Comparison of ENCODE assay signal across 7 mouse cellular contexts in genomic region chr13:73626745-73627549, GRCm38 (mm10). TPM values are rescaled to one million over a fixed set of nuclear protein-coding genes. Genes with fewer than 3 reads are reported as not detected.
DNase-seq lines count a peak whose midpoint lies in the region; ATAC-seq and TF ChIP-seq lines count a peak whose summit lies in the region.

Gene Tert (plus strand): TSS chr13:73626911.

- intact Hi-C loops in left cerebral cortex, postnatal 4 days (cut with DNase I) = no loop called here

- H3K27me3 ChIP-seq in forebrain, embryonic 16.5 days (replicated peaks; ENCODE audit: control insufficient read depth, insufficient read depth, low read length) = no peaks in the 10 kb centered on the region
- H3K27me3 ChIP-seq in hindbrain, postnatal 0 days (ENCODE audit: insufficient read depth, low read length) = no peaks in the 10 kb centered on the region
- peaks cover 11% of the 10 kb centered on the region for H3K27me3 ChIP-seq in midbrain, embryonic 10.5 days (ENCODE audit: low read depth, poor library complexity, severe bottlenecking)
- no peaks in the 10 kb centered on the region for H3K27me3 ChIP-seq in small intestine, adult 2 months (ENCODE audit: control insufficient read depth, insufficient read depth, low read length)

- ATAC-seq in forebrain, embryonic 16.5 days = peak; percentile 88
- ATAC-seq in hindbrain, postnatal 0 days = peak; percentile 87

- H3K36me3 ChIP-seq in forebrain, embryonic 16.5 days (ENCODE audit: control insufficient read depth, insufficient read depth) = no peaks in the 10 kb centered on the region
- H3K36me3 ChIP-seq in hindbrain, postnatal 0 days (ENCODE audit: insufficient read depth, low read length) = peaks cover 9% of the 10 kb centered on the region; the same call in 1 of the 2 replicates
- H3K36me3 ChIP-seq in midbrain, embryonic 10.5 days = peaks cover 4% of the 10 kb centered on the region
- H3K36me3 ChIP-seq in small intestine, adult 2 months (ENCODE audit: control insufficient read depth, insufficient read depth, low read length) = peaks cover 4% of the 10 kb centered on the region

- peak; percentile 19; the same call in 1 of the 2 replicates for TF ChIP-seq POLR2A in small intestine, adult 2 months (IDR thresholded peaks at IDR 0.05; ENCODE audit: low read depth, low read length)

- WGBS in forebrain, embryonic 16.5 days = 8% methylated on average over 47 of the region's 47 CpGs
- WGBS in hindbrain, postnatal 0 days = 8% methylated on average over 47 of the region's 47 CpGs
- WGBS in midbrain, embryonic 10.5 days = 11% methylated on average over 47 of the region's 47 CpGs
- WGBS in small intestine, adult 2 months = 9% methylated on average over 47 of the region's 47 CpGs

- H3K9me3 ChIP-seq in forebrain, embryonic 16.5 days (ENCODE audit: control insufficient read depth, low read length) = no peaks in the 10 kb centered on the region
- no peaks in the 10 kb centered on the region for H3K9me3 ChIP-seq in hindbrain, postnatal 0 days (ENCODE audit: low read length)
- H3K9me3 ChIP-seq in midbrain, embryonic 10.5 days (replicated peaks) = no peaks in the 10 kb centered on the region

- H3K4me1 ChIP-seq in forebrain, embryonic 16.5 days (replicated peaks; ENCODE audit: control insufficient read depth, insufficient read depth, low read length) = peaks cover 28% of the 10 kb centered on the region
- H3K4me1 ChIP-seq in hindbrain, postnatal 0 days (ENCODE audit: insufficient read depth, low read length) = peaks cover 12% of the 10 kb centered on the region; the same call in 1 of the 2 replicates
- peaks cover 21% of the 10 kb centered on the region for H3K4me1 ChIP-seq in midbrain, embryonic 10.5 days
- H3K4me1 ChIP-seq in small intestine, adult 2 months (ENCODE audit: control insufficient read depth, insufficient read depth, insufficient read length, low read length) = peaks cover 13% of the 10 kb centered on the region

- H3K4me2 ChIP-seq in forebrain, embryonic 16.5 days (ENCODE audit: low read length) = peak within 1 kb of the TSS; percentile 95
- H3K4me2 ChIP-seq in hindbrain, postnatal 0 days (ENCODE audit: low read depth, low read length) = peak within 1 kb of the TSS; percentile 78

- peak; percentile 66 for DNase-seq in T-cell, adult 2 months (ENCODE audit: low spot score)
- DNase-seq in cerebellum, adult 11 months = peak; percentile 20
- DNase-seq in hindbrain, postnatal 0 days (ENCODE audit: low spot score) = peak; percentile 78
- DNase-seq in left cerebral cortex, postnatal 4 days = peak; percentile 57
- peak; percentile 67 for DNase-seq in midbrain, embryonic 10.5 days (ENCODE audit: low spot score)

- peak within 1 kb of the TSS; percentile 79 for H3K9ac ChIP-seq in forebrain, embryonic 16.5 days (replicated peaks; ENCODE audit: low read depth, low read length)
- peak within 1 kb of the TSS; percentile 58 for H3K9ac ChIP-seq in hindbrain, postnatal 0 days (replicated peaks; ENCODE audit: low read length)

- H3K27ac ChIP-seq in forebrain, embryonic 16.5 days (ENCODE audit: low read length) = no peak within 1 kb of the TSS
- peak within 1 kb of the TSS; percentile 12; the same call in 1 of the 2 replicates for H3K27ac ChIP-seq in hindbrain, postnatal 0 days
- H3K27ac ChIP-seq in midbrain, embryonic 10.5 days (replicated peaks) = peak within 1 kb of the TSS; percentile 85
- no peak within 1 kb of the TSS for H3K27ac ChIP-seq in small intestine, adult 2 months (ENCODE audit: insufficient read depth, low read depth, low read length)

- peak within 1 kb of the TSS; percentile 72 for H3K4me3 ChIP-seq in forebrain, embryonic 16.5 days (replicated peaks; ENCODE audit: low read length)
- peak within 1 kb of the TSS; percentile 41 for H3K4me3 ChIP-seq in hindbrain, postnatal 0 days (ENCODE audit: low read length)
- peak within 1 kb of the TSS; percentile 73 for H3K4me3 ChIP-seq in midbrain, embryonic 10.5 days
- H3K4me3 ChIP-seq in small intestine, adult 2 months (ENCODE audit: low read depth, low read length) = peak within 1 kb of the TSS; percentile 86

- TF ChIP-seq CTCF in hindbrain, postnatal 0 days (IDR thresholded peaks at IDR 0.05; ENCODE audit: low read depth) = peak; percentile 64
- peak; percentile 43; the same call in 1 of the 2 replicates for TF ChIP-seq CTCF in small intestine, adult 2 months (IDR thresholded peaks at IDR 0.05; ENCODE audit: extremely low read depth, insufficient read length, insufficient replicate concordance, low read depth, low read length)

RNA-seq across cellular contexts. Expression of gene Tert, which starts in this region (rescaled TPM):
- 5.5 and 7.6 TPM in 2 replicates for polyA plus RNA-seq in forebrain, embryonic 16.5 days (2015; fragmentation: Nextera tagmentation; extraction: Ambion mirVana)
- total RNA-seq in hindbrain, postnatal 0 days (2014; rRNA removed) = 5.6 and 8.0 TPM in 2 replicates
- polyA plus RNA-seq in hindbrain, postnatal 0 days (2015; fragmentation: Nextera tagmentation; extraction: Ambion mirVana) = 2.6 and 2.7 TPM in 2 replicates
- 10 to 100 TPM; 15.7 to 18.5 TPM for total RNA-seq in left cerebral cortex, postnatal 4 days (2021)
- polyA plus RNA-seq in midbrain, embryonic 10.5 days (2016; fragmentation: Nextera tagmentation; extraction: Ambion mirVana) = 5.0 and 5.7 TPM in 2 replicates
- 1.0 and 3.5 TPM in 2 replicates for polyA plus RNA-seq in small intestine, adult 2 months (2012; rRNA removed)

Comparison
In these comparisons a context has a peak if more than half of its experiments do, and no peak if none do; other contexts are left out.
1. DNase-seq: peak in every context shown above with its lines; median percentile 78 in hindbrain, postnatal 0 days; 67 in midbrain, embryonic 10.5 days; 66 in T-cell, adult 2 months; 57 in left cerebral cortex, postnatal 4 days; 20 in cerebellum, adult 11 months.
2. H3K27ac ChIP-seq: peak in hindbrain, postnatal 0 days (single experiment) and midbrain, embryonic 10.5 days (single experiment); none in forebrain, embryonic 16.5 days (single experiment) and small intestine, adult 2 months (single experiment).
3. Peak in every context shown above with its lines, with median percentiles within 50 percentile points of each other: H3K4me3 ChIP-seq.